Mouse (Mus musculus) kidney, adult 9 months (tissue): ENCODE measurements around the gene Sae1.

Experiments
- DNase-seq: peaks from one replicate; pipeline ENCODE4 v3.0.0; 2022

Gene Sae1

GRCm38 (mm10) chr7:16273081-16273765 lies 114.4 kb downstream of the Sae1 start, which contains the start of gene Inafm1:
Inafm1 (minus strand) TSS chr7:16273617.
- DNase-seq = peak; percentile 91

GRCm38 (mm10) chr7:16272681-16273080 lies 114.9 kb downstream of the Sae1 start:
- peak; percentile 69 for DNase-seq

DNA sequence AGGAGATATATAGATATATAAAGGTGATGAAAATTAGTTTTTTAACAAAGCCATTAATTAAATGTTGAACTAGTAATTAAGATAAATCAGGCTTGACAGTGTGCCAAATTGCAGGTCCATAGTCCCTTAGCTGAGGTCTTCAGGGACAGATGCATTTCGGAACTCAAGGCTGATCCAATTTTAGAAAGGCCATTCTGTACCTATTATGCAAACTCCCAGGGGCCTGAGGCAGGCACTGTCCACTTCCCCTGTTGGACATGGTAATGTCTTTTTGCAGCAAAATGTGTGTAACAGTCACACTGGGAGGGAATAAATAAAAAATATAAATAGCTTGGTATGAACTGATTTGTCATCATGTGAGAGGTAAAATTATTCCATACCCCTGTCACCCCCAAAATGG lies 116.5 kb downstream of the Sae1 start:
- no peak for DNase-seq
